Mouse (Mus musculus) liver, postnatal 0 days (tissue): ENCODE results near the gene Arhgef38.

Experiments
- CTCF ChIP-seq: sonication (generic); IDR thresholded peaks from 2 replicates; pipeline ENCODE4 v1.5.1; 2016; ENCODE audit warnings: antibody characterized with exemption, low read depth
- EP300 ChIP-seq: IDR thresholded peaks from 2 replicates; pipeline ENCODE4 v1.6.1; 2016; ENCODE audit warnings: antibody characterized with exemption, low read depth, mild to moderate bottlenecking

GRCm38 (mm10) chr3:133163913-133164406 is 70.8 kb downstream of the Arhgef38 start:
- TF ChIP-seq CTCF, result no peak
- TF ChIP-seq EP300, result no peak
